Mouse (Mus musculus): Measurements from ENCODE around the gene Ttll5.
A peak's percentile ranks its signal among the peaks of the same experiment; 100 is the strongest.

Gene Ttll5

DNA sequence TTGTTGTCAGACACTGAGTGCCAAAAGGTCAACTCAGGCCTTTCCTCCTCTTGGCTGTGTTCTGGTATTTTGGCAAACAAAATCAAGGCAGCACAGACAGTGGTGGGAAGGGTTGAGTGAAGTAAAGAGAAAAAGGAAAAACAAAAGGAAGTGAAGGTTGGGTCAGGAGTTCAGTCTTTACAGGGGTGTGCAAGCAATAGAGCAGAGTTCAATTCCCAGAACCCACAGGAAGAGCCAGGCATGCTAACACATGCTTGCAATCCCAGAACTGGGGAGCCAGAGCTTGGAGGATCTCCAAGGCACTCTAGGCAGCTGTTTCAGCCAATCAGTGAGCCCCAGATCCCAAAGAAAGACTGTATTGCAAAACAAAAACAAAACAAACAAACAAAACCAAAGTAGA, 240.3 kb downstream of the Ttll5 start:
- DNase-seq = no peak

DNA sequence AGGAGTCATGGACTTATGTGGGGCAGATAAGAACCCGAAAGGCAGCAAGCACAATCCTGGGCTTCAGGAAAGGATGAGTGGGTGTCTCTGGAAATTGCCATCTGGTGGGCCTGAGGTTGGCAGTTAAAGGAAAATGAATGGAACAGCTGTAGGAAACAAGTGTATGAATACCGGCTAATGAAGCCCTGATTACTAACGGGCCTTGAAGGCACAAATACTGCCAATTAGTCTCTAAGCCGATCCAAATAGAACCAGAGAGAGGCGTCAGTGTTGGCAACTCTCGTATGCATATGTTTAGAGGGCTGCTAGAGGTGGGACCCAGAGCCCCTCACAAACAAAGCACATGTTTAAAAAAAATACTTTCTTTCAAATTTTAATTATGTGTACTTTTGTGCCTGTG, 247.0 kb downstream of the Ttll5 start:
- DNase-seq = no peak

DNA sequence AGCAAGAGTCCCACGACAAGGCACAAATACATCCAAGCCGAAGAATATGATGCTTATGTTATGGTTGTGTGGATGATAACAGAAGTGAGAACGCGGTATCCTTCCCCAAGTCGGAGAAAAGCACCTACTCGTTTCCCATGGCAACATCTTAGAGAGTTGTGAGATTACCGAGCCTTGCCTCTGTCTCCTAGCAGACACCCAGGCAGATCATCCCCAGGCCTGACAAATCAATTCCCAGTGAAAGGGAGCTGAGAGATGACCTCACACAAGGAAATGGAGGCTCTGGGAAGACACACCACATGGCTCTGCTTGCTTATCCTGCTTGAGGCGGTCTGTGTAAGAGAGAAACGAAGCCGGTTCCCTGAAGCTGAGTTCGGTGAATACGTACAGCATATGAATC, 250.2 kb downstream of the Ttll5 start:
- no peak for DNase-seq

DNA sequence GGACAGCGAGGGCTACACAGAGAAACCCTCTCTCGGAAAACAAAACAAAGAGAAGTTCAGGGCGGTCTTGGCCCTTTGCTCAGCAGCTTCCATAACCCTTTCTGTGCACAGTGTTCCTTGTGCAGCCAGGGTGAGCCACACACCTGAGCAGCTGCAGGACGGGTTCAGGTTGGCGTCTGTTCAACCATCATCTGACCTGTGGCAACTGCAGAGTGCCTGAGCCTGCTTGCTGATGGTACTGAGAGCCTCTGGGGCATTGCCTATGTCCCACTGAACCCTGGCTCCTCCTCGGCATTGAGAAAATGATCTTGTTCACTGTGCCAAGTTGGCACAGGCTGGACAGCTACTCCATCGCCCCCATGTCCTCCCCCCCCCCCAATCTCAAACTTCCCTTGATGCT, 250.9 kb downstream of the Ttll5 start:
- DNase-seq = no peak

DNA sequence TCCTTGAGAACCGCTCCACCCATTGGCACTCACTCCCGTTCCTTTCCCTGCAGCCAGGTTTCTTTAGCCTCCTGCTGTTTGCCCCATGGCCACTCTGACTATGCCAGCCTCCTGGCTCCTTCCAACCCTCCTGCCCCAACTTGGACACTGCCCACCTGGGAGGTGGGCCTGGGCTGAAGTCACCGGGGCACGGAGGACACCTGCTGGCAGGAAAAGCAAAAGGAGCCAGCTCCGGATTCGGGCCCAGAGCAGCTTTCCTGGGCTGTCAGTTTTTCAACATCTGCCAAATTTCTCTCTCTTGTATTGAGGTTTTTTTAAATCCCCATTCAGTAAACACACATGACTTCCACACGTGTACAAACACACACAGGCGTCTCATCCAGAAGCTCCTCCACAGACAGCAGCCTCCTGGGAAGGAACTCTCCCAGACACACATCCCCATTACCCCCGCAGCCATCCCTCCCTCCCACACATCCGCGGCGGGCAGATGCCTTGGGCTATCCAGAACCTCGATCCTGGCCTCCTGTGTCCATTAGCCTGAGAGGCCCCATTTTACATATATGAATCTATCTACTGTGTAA, 252.0 kb downstream of the Ttll5 start:
- peak; percentile 96 for DNase-seq

DNA sequence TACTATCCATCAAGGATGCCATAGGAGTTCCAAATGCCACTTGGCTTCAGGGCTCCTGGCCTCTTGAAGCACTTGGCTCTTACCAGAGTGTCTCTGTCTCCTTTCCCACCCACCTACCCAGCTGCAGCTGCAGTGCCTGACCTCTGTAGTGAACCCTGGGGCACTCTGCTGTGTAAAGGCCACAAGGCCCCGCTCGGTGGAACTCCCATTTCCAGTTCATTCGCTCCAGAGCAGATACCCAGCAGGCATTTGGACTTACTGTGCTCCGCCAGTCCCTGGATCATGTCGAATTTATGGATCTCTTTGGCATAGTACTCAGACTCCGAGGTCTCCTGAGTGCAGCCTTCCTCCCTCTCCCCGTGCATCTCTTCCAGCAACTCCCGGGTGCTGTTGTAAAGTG, 252.9 kb downstream of the Ttll5 start:
- peak; percentile 93 for DNase-seq

DNA sequence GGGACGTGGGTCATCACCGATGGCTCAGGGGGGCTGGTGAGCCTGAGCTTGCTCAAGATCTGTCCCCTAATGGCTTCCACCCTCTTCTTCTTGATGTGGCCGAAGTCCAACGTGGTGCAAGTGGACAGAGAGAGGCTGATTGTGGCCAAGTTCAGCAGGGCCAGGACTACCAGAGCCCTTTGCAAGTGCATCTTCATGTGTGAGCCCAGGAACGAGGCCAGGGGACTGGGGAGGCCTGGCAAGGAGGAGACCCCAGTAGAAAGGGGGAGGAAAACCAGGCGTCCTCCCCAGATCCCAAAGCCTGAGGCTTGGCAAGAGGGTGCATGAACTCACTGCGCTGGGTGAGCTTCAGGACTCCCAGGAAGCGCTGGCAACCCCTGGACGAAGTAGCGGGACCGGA, 253.3 kb downstream of the Ttll5 start:
- DNase-seq = peak; percentile 94

DNA sequence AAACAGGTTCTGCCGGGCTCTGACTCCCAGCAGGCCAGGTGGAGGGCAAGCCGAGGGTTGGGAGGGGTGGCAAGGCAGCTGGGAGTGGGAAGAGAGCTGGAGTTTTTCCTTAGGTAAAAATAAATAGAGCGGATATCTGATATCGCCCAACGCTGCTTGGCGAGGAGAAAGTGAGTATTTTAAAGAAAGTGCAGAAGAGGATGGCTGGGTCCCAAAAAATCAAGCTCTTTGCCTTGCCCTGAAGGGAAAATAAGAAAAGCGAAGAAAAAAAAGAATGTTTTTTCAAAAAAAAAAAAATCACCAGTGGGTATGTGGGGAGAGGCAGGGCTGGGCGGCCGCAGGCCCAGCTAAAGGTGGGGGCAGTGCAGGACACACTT, 253.7 kb downstream of the Ttll5 start:
- DNase-seq = no peak

DNA sequence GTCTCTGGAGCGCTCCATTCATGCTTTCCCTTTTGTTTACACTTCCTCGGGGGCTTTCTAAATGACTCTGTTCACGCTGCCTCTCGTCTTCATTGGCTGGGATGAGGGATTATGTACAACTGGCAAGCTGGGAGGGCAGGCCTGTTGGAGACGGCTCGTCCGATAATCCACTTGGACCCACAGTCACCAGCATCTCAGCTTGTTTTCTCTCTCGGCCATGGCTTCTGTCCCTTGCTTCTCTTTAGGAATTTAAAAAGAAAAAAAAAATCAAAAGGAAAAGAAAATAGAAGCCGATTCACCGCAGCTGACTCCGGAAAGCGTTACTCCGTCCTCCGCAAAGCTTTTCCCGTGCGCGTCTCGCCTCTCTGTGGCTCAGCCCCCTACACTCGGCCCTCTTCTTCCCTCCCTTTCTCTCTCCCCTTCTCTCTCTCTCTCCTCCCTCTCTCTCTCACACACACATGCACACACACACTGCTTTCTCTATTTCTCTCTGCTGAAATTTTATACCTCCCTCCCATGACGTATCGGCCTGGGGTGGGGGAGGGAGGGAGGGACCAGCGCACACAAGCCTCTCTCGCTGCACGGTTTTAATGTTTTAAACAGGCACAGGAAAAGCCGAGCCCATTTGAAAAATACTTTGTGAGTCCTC, 254.2 kb downstream of the Ttll5 start, which contains the start of gene Tgfb3:
Gene Tgfb3, minus strand, starts transcription at position 489 of the 649 bp plus-strand sequence.
- peak; percentile 98 for DNase-seq

DNA sequence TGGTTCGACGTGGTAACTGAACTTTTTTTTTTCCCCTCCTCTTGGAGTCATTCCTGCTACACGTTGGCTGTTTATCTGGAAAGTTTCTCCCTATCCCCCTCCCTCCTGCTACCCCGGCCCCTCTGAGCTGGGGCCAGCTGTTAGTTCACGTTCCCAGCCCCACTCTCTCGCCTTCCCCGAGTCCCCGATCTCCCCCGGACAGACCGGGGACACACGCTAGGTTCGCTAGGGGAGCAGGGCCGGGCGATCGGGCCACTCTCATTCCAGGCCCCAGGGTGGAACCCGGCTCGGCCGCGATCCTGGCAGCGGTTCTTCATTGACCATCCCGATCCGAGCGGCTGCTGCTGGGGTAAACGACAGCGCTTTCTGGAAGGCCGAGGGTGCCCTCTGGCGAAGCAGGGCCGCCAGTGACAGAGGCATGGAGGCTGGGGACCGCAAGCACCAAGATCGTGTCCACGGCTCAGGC, 254.8 kb downstream of the Ttll5 start:
- peak; percentile 99 for DNase-seq

DNA sequence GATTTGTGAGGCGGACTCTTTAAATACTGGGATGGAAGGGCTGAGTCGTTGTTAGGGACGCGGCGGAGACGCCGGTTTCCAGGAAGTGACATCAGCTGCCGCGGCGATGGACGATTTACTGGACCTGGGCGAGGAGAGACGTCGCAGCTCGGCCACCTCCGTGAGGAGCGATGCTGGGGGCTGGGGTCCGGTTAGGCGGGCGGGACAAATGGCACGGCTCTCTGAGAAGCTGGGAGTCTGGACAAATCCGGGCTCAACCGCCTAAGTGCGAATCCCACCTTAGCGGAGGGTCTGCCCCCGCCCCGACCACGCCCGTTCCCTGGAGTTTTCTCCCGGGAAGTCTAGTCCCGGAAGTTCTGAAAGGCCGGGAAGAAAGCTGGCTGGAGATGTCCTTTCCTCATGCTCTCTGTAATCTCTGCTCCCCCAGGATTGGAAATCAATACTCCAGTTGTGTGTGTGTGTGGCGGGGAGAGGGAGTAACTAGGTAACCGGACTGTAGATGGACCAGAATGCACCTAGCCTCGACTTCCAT, 258.1 kb downstream of the Ttll5 start, which contains the start of gene Ift43:
Gene Ift43, plus strand, starts transcription at position 61 of the 532 bp plus-strand sequence.
- DNase-seq = peak; percentile 98

DNA sequence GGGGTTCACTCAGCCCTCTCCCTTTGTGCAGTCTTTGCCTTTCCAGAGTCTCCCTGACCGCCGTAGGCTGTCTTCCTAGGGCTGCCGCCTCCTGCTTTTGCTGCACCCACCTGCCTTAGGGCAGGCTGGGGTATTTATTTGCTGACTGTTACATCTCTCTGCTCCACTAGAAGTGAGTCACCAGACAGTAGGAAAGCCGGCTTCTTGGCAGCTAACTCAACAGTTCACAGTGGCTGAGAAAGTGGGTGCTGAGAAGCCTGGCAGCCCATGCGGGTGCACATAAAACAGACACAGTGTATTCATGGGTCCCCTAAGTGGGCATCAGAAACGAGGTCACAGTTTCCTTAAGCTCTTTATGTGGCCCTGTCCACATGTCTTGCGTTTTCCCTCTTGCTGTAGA, 261.4 kb downstream of the Ttll5 start:
- DNase-seq = no peak

DNA sequence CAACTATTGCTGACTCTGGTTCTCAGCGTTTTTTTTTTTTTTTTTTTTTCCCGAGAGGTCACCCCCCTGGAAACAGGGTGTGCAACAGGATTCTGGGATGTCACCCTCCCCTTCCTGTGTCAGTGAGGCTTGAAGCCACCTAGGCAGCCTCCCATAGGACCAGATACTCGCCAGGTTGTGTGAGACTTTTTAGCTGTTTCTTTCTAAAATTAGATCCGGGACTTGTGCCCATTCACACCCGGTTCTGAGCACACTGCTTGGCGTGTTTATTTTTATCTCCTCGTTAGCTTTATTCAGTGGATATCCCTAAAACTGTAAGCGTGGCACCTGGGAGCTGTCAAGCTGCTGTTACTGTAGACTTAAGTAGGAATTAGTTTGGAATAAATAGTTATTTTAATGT, 262.1 kb downstream of the Ttll5 start:
- peak; percentile 92 for DNase-seq

DNA sequence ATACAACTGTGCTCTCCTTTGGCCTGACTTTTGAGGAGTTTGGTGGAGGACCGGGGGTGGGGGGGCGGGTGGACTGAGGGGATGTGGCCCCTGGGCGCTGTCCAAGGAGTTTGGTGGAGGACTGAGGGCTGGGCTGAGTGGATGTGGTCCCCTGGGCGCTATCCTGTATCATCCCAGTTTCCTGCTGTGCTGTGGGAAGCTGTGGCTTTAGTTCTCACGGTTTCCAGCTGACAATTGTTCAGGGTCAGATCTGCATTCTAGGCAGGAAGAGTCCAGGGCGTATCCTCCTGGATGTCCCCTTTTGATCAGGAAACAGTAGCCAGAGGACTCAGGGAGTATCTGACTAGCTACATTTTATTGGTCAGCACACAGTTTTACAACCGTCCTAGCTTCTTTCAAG, 263.6 kb downstream of the Ttll5 start:
- peak; percentile 99 for DNase-seq

DNA sequence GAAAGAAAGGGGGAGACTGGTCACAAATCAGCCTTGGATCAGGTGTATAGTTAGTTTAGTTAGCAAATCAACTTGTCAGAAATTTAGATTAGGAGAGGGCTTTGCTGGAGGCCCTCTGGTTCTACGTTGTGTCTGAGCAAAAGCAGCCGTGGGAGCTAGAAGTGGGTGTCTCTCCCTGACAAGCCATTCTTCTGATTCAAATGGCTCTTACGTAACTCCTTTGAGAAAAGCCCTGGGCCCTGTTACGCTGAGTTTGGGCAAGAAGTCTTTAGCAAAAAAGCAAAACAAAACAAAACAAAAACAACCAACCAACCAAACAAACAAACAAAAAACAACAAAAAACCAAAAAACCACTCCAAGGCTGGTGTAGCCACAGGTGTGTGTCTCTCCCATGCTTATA, 266.3 kb downstream of the Ttll5 start:
- DNase-seq = no peak

DNA sequence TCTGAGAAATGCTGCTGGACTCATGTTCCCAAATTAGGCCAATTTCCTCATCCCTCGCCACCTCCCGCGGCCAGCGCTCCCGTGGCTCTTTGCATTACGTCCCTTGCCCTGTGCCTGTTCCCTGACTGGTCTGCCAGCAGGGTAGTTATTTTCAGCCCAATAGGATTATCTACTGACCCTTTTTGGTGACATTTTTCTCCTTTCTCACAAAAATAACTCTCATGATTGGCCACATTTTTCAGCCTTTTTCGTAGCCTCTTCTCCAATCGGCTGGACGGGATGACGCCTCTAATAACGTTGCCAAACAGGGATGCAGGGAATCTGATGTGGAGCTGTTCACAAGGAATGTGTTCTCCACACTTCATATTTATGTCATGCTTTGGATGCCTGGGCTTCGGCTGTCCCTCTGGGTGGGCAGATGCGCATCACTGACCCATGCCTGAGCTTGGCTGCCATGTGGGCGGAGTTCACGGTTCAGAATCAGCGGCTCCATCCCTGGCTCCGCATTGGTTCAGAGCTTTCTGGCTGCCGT, 267.2 kb downstream of the Ttll5 start:
- DNase-seq = peak; percentile 98

DNA sequence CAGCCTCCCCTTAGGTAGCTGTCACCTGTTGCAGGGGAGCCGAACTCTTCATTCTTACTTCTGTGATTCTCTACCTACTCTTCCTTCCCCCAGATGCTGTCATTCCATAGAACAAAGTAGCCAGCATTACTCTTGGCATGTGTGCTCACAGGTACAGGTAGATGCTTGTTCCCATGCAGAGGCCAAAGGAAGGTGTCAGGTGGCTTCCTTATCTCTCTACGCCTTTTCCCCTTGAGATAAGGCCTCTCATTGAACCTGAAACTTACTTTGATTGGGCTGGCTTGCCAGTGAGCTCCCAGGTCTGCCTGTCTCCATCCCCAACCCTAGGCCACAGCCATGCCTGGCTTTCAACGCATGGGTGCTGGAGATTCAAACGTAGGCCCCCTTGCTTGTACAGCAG, 269.6 kb downstream of the Ttll5 start:
- no peak for DNase-seq

DNA sequence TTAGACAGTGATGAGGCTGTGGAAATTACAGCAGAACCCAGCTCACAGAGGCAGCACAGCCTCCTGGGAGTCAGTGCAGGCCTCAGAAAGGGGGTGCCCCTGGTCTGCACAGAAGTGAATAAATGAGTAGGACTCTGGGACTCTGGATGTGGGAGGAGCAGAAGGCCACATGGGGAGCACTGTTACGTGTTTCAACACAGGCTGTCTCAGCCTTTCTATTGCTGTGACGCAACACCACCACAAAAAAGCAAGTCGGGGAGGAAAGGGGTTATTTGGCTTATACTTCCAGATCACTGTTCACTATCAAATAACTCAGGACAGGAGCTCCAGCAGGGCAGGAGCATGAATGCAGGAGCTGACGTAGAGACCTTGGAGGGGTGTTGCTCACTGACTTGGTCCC, 271.3 kb downstream of the Ttll5 start:
- no peak for DNase-seq

DNA sequence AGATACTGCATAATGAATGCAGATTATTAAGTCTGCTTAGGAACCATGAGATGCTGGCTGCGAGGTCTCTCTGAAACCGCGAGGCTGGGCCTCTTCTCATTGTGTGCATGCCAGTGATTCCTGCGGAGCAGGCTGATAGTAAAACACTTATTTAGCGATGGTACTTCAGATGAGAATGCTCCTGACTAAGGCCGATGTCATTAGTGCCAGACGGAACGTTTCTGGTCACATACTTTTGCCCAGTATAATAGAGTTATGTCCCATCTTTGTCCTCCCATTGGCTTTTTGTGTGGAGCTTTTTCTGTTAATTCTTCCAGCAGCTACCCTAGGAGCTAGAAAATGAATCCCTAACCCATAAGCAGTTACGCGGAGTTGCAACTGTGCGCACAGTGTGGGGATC, 273.3 kb downstream of the Ttll5 start:
- DNase-seq = no peak

DNA sequence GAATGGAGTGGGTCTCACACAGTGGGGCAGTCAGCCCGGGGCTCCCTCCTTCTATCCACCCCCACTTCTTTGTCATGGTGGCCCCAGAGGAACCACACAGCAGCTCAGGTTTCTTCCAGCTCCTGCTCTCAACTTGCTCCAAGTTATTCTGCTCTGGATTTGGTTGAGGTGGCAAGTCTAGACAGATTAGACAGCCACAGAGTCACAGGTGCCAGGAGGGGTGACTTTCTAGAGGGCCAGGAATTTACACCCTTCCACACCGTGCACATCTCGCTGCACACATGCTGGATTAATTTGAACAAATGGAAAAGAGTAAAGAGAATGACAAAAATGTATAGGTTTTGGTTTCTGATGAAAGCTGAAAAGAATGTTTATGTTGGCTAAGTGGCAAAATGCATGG, 276.3 kb downstream of the Ttll5 start:
- DNase-seq = no peak

DNA sequence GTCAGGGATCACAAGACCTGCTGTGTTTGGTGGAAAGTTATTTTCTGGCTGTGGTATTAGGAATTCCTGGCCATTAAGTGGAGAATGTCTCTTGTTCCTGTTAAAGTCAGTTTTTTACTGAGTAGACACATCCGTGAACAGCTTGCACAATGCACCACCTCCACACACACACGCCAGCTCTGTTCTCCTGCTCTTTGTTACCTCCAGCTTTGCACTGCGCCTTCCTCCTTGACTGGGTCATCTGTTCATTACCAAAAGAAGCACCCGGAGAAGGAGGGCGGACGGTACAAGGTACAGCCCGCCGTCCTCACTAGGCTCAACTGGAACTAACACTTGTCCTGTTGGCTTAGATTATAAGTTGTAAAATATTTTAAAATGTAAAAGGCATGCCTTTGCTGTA, 278.2 kb downstream of the Ttll5 start:
- DNase-seq = no peak

DNA sequence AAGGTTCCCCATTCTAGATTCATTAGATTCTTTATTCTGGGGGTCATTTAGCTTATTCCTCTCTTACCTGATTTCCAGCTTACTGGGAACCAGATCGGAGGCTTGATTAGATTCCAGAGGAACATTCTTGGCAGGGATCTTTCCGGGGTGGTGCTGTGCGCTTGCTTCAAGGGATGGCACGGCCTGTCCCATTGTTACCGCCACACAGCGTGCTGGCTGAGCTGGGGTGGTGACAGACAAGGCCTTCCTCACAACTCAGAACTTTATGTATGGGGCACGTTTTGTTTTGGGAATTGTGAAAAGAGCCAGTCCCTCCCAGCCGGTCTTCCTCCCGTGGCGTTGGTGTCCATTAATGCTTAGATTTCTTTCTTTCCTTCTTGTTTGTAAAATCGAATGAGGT, 278.9 kb downstream of the Ttll5 start:
- DNase-seq = no peak

DNA sequence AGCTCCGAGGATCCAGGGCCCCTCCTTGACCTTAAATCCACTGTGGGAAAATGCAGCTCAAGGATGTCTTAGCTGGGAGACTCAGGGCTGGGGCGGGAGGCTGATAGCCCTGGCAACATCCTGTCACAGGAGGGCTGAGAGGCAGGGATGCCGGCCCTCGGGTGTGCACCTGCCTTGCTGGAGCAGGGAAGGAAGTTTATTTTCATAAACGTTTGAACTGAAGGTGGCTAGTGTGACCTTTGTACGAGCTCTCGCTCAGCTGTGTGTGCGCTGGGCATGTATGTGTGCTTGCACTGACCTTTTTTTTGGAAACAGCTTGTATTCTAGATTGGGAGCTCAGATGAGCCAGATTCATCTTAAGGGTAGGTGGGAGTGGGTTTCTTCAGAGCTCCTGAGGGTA, 279.4 kb downstream of the Ttll5 start:
- DNase-seq = no peak

DNA sequence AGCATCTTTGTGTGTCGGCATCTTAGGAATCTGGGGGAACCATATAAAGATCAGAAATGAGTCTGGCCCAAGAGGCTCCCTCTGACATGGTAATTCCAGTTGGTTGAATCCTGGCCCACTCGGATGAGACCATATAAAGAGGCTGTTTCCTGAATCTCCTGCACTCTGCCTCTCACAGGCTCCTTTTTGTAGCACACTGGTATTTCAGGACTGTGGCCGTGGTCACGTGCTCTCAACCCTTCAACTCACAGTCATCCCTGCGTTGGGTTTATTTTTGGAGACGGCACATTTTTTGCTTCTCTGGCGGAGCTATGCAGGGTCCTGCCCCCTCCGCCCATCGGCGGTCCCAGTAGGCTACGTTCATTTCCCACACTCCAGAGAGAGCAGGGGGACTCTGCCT, 279.8 kb downstream of the Ttll5 start:
- DNase-seq = peak; percentile 98
